Mouse (Mus musculus) embryonic fibroblast, embryonic 13.5 days (primary cell): ENCODE data around the gene Lgr4. TPM values are rescaled to one million over a fixed set of nuclear protein-coding genes. Genes with fewer than 3 reads are reported as not detected.

Experiments
- H3K27ac ChIP-seq: 2 replicates; pipeline ENCODE4 v1.5.1; 2012; ENCODE audit warnings: low read length, control low read depth, inconsistent platforms; ENCODE audit not compliant: insufficient read depth
- H3K4me1 ChIP-seq: 2 replicates; pipeline ENCODE4 v1.6.1; 2011; ENCODE audit warnings: low read length; ENCODE audit not compliant: control insufficient read depth, insufficient read depth
- H3K4me3 ChIP-seq: 2 replicates; pipeline ENCODE4 v1.5.1; 2011; ENCODE audit warnings: mild to moderate bottlenecking, control low read depth, low read length; ENCODE audit not compliant: insufficient read depth
- CTCF ChIP-seq: IDR thresholded peaks from 2 replicates; pipeline ENCODE4 v1.5.1; 2011; ENCODE audit warnings: mild to moderate bottlenecking, control low read depth, low read length, moderate library complexity, borderline replicate concordance; ENCODE audit not compliant: insufficient read depth
- POLR2A ChIP-seq: IDR thresholded peaks from 2 replicates; pipeline ENCODE4 v1.6.1; 2011; ENCODE audit warnings: low read depth, mild to moderate bottlenecking, control low read depth, low read length, moderate library complexity
- polyA plus RNA-seq: library from polyadenylated mRNA; stranded (reverse); fragments of >200 nt; gene quantifications from 2 replicates; pipeline ENCODE4 v1.2.4, GENCODE M21; 2011; ENCODE audit warnings: low read depth; ENCODE audit not compliant: missing spikeins, insufficient read length

Lgr4 gene
- polyA plus RNA-seq, 1 experiment = 40.3 TPM

- Histone ChIP-seq H3K4me1 (peaks cover 5% of the 10 kb centered on the region; the same call in 1 of the 2 replicates), H3K4me3 (no peak overlapping the region), H3K27ac (no peak overlapping the region)
- TF ChIP-seq CTCF (no peak), POLR2A (no peak)
Measured at GRCm38 (mm10) chr2:109920471-109920870, 3.0 kb downstream of the Lgr4 start.

- TF ChIP-seq POLR2A (no peak), CTCF (no peak)
- Histone ChIP-seq H3K27ac (no peak overlapping the region), H3K4me1 (peaks cover 5% of the 10 kb centered on the region; the same call in 1 of the 2 replicates), H3K4me3 (no peak overlapping the region)
Measured at GRCm38 (mm10) chr2:109921298-109922035, 4.0 kb downstream of the Lgr4 start.

- H3K4me1 ChIP-seq = peaks cover 5% of the 10 kb centered on the region; the same call in 1 of the 2 replicates
- no peak overlapping the region for H3K27ac ChIP-seq
- no peak overlapping the region for H3K4me3 ChIP-seq
- TF ChIP-seq CTCF (no peak), POLR2A (no peak)
Measured at GRCm38 (mm10) chr2:109922306-109922705, 4.9 kb downstream of the Lgr4 start.

- Histone ChIP-seq H3K27ac (no peak overlapping the region), H3K4me1 (peaks cover 5% of the 10 kb centered on the region; the same call in 1 of the 2 replicates), H3K4me3 (no peak overlapping the region)
- TF ChIP-seq CTCF (no peak), POLR2A (no peak)
Measured at GRCm38 (mm10) chr2:109923031-109923430, 5.6 kb downstream of the Lgr4 start.

- TF ChIP-seq CTCF = no peak
- no peak for TF ChIP-seq POLR2A
- Histone ChIP-seq H3K27ac (no peak overlapping the region), H3K4me3 (no peak overlapping the region), H3K4me1 (peaks cover 5% of the 10 kb centered on the region; the same call in 1 of the 2 replicates)
Measured at GRCm38 (mm10) chr2:109923945-109924344, 6.5 kb downstream of the Lgr4 start.

- Histone ChIP-seq H3K27ac (no peak overlapping the region), H3K4me3 (no peak overlapping the region), H3K4me1 (0 out of 2 replicates have a peak, but pooled peaks cover under 1% of the 10 kb centered on the region)
- TF ChIP-seq POLR2A = no peak
- TF ChIP-seq CTCF = no peak
Measured at GRCm38 (mm10) chr2:109926984-109927383, 9.5 kb downstream of the Lgr4 start.

GRCm38 (mm10) chr2:109927446-109927845, 10.0 kb downstream of the Lgr4 start:
- H3K4me3 ChIP-seq = no peak overlapping the region
- no peak for TF ChIP-seq CTCF
- TF ChIP-seq POLR2A = no peak
- peaks cover 4% of the 10 kb centered on the region; the same call in 1 of the 2 replicates for H3K4me1 ChIP-seq
- H3K27ac ChIP-seq = no peak overlapping the region

- H3K4me1 ChIP-seq = peaks cover 4% of the 10 kb centered on the region; the same call in 1 of the 2 replicates
- TF ChIP-seq CTCF (no peak), POLR2A (no peak)
- no peak overlapping the region for H3K4me3 ChIP-seq
- no peak overlapping the region; the same call in 1 of the 2 replicates for H3K27ac ChIP-seq
Measured at GRCm38 (mm10) chr2:109927876-109928275, 10.4 kb downstream of the Lgr4 start.

- peaks cover 4% of the 10 kb centered on the region; the same call in 1 of the 2 replicates for H3K4me1 ChIP-seq
- H3K4me3 ChIP-seq = no peak overlapping the region
- no peak overlapping the region for H3K27ac ChIP-seq
- no peak for TF ChIP-seq POLR2A
- no peak for TF ChIP-seq CTCF
Measured at GRCm38 (mm10) chr2:109928791-109929190, 11.3 kb downstream of the Lgr4 start.

- no peak overlapping the region for H3K4me3 ChIP-seq
- H3K4me1 ChIP-seq = peaks cover 4% of the 10 kb centered on the region; the same call in 1 of the 2 replicates
- TF ChIP-seq CTCF = no peak
- no peak for TF ChIP-seq POLR2A
- H3K27ac ChIP-seq = no peak overlapping the region
Measured at GRCm38 (mm10) chr2:109929256-109929655, 11.8 kb downstream of the Lgr4 start.
